Mouse (Mus musculus) brain, embryonic 14.5 days (tissue): Measurements from ENCODE around the gene Bex1.

ENCODE experiments used
- CTCF ChIP-seq: fragments of 200-500 bp; IDR thresholded peaks from 2 replicates; pipeline ENCODE4 v1.5.1; 2012; ENCODE audit warnings: inconsistent platforms, mild to moderate bottlenecking, moderate library complexity, borderline replicate concordance; ENCODE audit not compliant: insufficient read depth, insufficient read length; ENCODE audit errors: extremely low read depth
- POLR2A ChIP-seq: fragments of 200-500 bp; IDR thresholded peaks from 2 replicates; pipeline ENCODE4 v1.6.1; 2012; ENCODE audit warnings: mild to moderate bottlenecking, inconsistent platforms, borderline replicate concordance; ENCODE audit not compliant: poor library complexity, insufficient read depth, insufficient read length, severe bottlenecking; ENCODE audit errors: extremely low read depth

GRCm38 (mm10) chrX:136204406-136204805 is 10.9 kb downstream of the Bex1 start:
- TF ChIP-seq POLR2A (no peak), CTCF (no peak)
